Mouse (Mus musculus) retina, postnatal 1 day (tissue): ENCODE measurements around the gene Gtf2e1.

Experiments
- DNase-seq: peaks from one replicate; pipeline ENCODE4 v3.0.0-alpha.2; 2012

Gtf2e1 gene

GRCm38 (mm10) chr16:37539611-37540580 is at the start of gene Gtf2e1, which contains the start of gene Rabl3:
Gene Gtf2e1, minus strand, starts transcription at chr16:37539789.
Gene Rabl3, plus strand, starts transcription at chr16:37539885.
- peak; percentile 99 for DNase-seq

- DNase-seq, result no peak
Measured at GRCm38 (mm10) chr16:37585129-37585563, 45.6 kb upstream of the Gtf2e1 start.

GRCm38 (mm10) chr16:37584218-37585035 is 44.8 kb upstream of the Gtf2e1 start:
- DNase-seq, result peak; percentile 91

GRCm38 (mm10) chr16:37583801-37584200 is 44.2 kb upstream of the Gtf2e1 start:
- no peak for DNase-seq

GRCm38 (mm10) chr16:37583306-37583705 is 43.7 kb upstream of the Gtf2e1 start:
- no peak for DNase-seq

- no peak for DNase-seq
Measured at GRCm38 (mm10) chr16:37581901-37582300, 42.3 kb upstream of the Gtf2e1 start.

GRCm38 (mm10) chr16:37580651-37581050 is 41.1 kb upstream of the Gtf2e1 start:
- DNase-seq, result no peak

- no peak for DNase-seq
Measured at GRCm38 (mm10) chr16:37579994-37580393, 40.4 kb upstream of the Gtf2e1 start, which contains the start of gene Hgd. Gene Hgd, plus strand, starts transcription at chr16:37580153.

- no peak for DNase-seq
Measured at GRCm38 (mm10) chr16:37579591-37579990, 40.0 kb upstream of the Gtf2e1 start.

GRCm38 (mm10) chr16:37575325-37575724 is 35.7 kb upstream of the Gtf2e1 start:
- no peak for DNase-seq

GRCm38 (mm10) chr16:37573061-37573460 is 33.5 kb upstream of the Gtf2e1 start:
- DNase-seq, result no peak

GRCm38 (mm10) chr16:37572117-37572754 is 32.6 kb upstream of the Gtf2e1 start:
- no peak for DNase-seq

- no peak for DNase-seq
Measured at GRCm38 (mm10) chr16:37571554-37571953, 32.0 kb upstream of the Gtf2e1 start.

GRCm38 (mm10) chr16:37567113-37568050 is 27.8 kb upstream of the Gtf2e1 start:
- DNase-seq, result no peak

- no peak for DNase-seq
Measured at GRCm38 (mm10) chr16:37566107-37566506, 26.5 kb upstream of the Gtf2e1 start.

GRCm38 (mm10) chr16:37565117-37565516 is 25.5 kb upstream of the Gtf2e1 start:
- no peak for DNase-seq

- DNase-seq, result no peak
Measured at GRCm38 (mm10) chr16:37562961-37563360, 23.4 kb upstream of the Gtf2e1 start.

- DNase-seq, result peak; percentile 5
Measured at GRCm38 (mm10) chr16:37562414-37562813, 22.8 kb upstream of the Gtf2e1 start.

GRCm38 (mm10) chr16:37552824-37553223 is 13.2 kb upstream of the Gtf2e1 start:
- no peak for DNase-seq

GRCm38 (mm10) chr16:37550981-37551380 is 11.4 kb upstream of the Gtf2e1 start:
- no peak for DNase-seq

- DNase-seq, result no peak
Measured at GRCm38 (mm10) chr16:37550266-37550665, 10.7 kb upstream of the Gtf2e1 start.

GRCm38 (mm10) chr16:37546312-37546711 is 6.7 kb upstream of the Gtf2e1 start:
- DNase-seq, result no peak
